Mouse (Mus musculus): Measurements from ENCODE around the gene Clint1.

Clint1 gene

GRCm38 (mm10) chr11:45851516-45852123 lies at the start of gene Clint1:
Gene Clint1, plus strand, starts transcription at chr11:45852051.
- peak; percentile 74 for DNase-seq (ENCODE audit: low read depth, low spot score)

DNA sequence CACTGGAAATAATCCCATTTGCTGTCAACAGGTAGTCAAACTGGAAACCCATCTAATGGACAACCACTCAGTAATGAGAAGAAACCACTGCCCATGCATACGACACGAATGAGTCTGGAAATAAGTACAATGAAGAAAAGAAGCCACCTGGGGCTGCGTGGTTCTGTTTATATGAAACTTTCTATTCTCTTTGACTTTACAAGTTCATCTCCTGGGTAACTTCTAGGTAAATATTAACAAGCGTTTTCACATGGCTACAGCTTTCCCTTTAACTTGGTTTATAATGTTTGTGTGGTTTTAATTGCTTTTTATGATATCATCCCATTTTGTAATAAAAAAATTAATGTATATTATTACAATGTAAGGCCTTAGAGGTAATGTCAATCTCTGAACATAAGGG lies 47.8 kb upstream of the Clint1 start:
- DNase-seq (ENCODE audit: low read depth, low spot score) = no peak

GRCm38 (mm10) chr11:45805312-45805772 lies 46.5 kb upstream of the Clint1 start:
- no peak for DNase-seq (ENCODE audit: low read depth, low spot score)

DNA sequence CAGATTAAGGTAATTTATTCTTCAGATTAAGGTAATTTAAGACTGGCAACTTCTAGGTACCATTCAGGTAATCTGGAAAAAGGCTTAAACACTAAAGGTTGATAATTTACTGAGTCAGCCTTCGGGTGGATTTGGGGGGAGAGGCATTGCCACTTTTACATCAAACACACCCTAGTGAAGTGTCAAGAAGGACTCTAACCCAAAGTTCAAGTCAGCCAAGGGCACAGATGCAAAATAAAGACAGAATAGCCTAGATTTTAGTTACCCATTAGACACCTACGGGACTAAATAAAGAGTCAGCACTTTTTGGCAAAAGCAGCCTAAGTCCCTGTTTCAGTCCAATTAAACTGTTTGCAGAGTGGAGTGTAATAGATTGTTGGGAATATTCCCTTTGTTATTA lies 46.0 kb upstream of the Clint1 start:
- no peak for DNase-seq (ENCODE audit: low read depth, low spot score)

GRCm38 (mm10) chr11:45806264-45806663 lies 45.6 kb upstream of the Clint1 start:
- DNase-seq (ENCODE audit: low read depth, low spot score) = no peak

- no peak for DNase-seq (ENCODE audit: low read depth, low spot score)
Observed at GRCm38 (mm10) chr11:45806809-45807208, 45.0 kb upstream of the Clint1 start.

- no peak for DNase-seq (ENCODE audit: low read depth, low spot score)
Observed at GRCm38 (mm10) chr11:45807820-45808219, 44.0 kb upstream of the Clint1 start.

GRCm38 (mm10) chr11:45809424-45809823 lies 42.4 kb upstream of the Clint1 start:
- DNase-seq (ENCODE audit: low read depth, low spot score) = no peak

DNA sequence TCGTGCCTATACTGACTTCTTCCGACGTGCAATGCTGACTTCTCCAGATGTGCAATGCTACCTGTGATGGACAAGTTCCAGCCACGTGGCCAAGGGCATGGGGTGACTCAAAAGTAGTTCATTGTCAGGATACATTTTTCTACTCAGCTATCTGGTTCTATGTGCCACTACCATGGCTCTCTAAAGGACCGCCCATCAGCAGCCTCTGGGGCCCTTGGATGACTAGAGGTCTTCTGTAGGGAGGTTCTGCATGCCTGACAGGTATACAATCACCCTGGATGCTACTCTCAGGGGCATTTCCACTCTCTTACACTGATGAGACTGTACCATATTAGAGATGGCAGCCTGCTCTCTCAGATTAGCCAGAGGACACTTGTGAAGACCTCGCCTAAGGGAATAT lies 41.8 kb upstream of the Clint1 start:
- DNase-seq (ENCODE audit: low read depth, low spot score) = no peak

- DNase-seq (ENCODE audit: low read depth, low spot score) = no peak
Observed at GRCm38 (mm10) chr11:45810805-45811204, 41.0 kb upstream of the Clint1 start.

DNA sequence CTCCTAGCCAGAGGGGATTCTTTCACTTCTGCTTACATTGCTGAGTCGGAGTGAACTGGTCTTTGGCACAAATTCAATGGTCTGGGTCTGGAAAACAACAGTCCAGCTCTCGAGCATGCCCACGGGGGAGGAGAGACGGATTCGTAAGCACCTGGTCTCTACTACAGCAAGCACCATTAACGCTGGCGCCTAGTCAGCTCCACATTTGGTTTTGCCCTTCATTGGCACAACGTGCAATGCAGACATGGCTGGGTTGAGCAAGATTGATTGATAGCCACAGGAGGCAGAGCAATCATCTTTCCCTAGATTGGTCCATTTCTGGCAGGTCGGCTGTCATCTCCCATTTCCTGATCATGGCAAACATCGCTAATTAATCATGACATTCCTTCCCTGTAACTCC lies 36.2 kb upstream of the Clint1 start:
- no peak for DNase-seq (ENCODE audit: low read depth, low spot score)

- no peak for DNase-seq (ENCODE audit: low read depth, low spot score)
Observed at GRCm38 (mm10) chr11:45816712-45817111, 35.1 kb upstream of the Clint1 start.

DNA sequence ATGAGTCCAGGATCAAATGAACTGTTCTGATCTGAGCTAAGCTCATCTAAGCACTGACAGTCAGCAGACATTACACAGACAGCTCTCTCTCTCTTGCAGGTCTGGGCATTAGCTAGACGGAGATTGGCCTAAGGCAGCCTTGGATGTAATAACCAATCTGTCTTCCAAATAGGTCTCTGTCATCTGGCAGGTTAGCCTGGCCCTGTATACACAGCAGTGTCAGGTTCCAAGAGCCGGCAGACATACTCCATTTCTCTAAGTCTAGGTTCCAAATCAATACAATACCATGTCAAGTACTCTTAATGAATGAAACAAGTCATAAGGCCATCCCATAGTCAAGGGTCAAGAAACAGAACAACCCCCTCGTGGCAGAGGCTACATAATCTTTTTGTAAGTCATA lies 33.9 kb upstream of the Clint1 start:
- DNase-seq (ENCODE audit: low read depth, low spot score) = no peak

DNA sequence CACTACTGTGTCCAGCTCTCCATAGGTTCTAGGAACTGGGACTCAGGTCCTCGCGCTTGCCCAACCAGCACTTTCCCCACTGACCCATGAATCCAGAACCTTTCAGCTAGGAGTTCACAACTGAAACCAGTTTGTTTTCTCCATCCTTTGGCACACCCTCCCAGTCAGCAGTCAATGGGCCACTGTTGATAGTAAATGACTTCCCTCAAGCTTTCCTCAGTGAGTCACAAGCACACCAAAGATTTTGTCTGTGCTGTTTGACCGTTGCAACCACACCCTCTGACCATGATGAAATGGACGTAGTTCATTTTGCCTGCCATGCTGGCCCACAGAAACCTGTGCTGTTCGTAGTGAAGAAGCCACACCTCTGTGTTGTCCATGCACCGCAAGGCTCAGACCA lies 30.9 kb upstream of the Clint1 start:
- no peak for DNase-seq (ENCODE audit: low read depth, low spot score)

GRCm38 (mm10) chr11:45830112-45830511 lies 21.7 kb upstream of the Clint1 start:
- no peak for DNase-seq (ENCODE audit: low read depth, low spot score)

DNA sequence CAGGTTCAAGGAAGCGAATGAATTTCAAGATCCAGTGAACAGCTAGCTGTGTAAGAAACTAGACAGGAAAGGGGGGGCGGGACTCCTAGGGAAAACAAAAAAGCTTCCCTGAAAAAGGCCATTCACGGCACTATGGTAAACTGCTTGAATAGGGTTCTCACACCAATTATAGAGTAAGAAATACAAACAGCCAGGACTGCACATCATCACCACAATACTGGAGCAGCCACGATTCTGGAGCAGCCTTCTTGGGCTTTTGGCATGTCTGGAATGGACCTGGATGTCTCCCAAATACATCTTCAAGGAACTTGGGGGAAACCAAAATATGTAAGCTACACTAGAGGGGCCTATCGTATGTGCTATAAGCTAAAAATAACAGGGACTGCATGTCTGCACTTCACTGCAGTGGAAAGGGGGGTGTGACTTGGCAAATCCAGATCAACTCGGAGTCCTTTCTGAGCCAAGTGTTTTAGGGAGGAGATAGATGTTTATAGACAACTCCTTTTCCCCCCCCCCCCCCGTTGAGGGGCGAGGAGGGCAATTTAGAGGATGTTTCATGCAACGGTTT lies 21.0 kb upstream of the Clint1 start:
- no peak for DNase-seq (ENCODE audit: low read depth, low spot score)

- DNase-seq (ENCODE audit: low read depth, low spot score) = no peak
Observed at GRCm38 (mm10) chr11:45831476-45832143, 20.2 kb upstream of the Clint1 start.

- peak; percentile 44 for DNase-seq (ENCODE audit: low read depth, low spot score)
Observed at GRCm38 (mm10) chr11:45835625-45836255, 16.1 kb upstream of the Clint1 start.

- no peak for DNase-seq (ENCODE audit: low read depth, low spot score)
Observed at GRCm38 (mm10) chr11:45837257-45837817, 14.5 kb upstream of the Clint1 start.

DNA sequence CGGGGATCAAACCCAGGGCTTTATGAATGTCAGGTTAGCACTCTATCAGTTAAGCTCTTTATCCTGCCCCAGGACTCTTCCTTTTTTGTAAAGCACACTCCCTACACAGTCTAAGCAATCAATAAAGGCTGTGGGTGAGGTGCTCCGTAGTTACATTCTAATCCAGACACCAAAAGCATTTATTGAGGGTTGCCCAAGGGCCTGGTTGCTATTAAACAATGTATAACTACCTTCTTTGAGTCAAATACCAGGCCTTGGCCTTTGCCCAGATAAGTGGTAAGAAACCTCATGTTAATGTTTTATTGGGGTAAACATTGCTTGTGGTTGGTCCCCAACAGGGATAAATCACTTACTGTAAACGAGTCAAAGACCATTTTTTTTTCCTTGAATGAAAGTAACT lies 13.4 kb upstream of the Clint1 start:
- DNase-seq (ENCODE audit: low read depth, low spot score) = no peak

DNA sequence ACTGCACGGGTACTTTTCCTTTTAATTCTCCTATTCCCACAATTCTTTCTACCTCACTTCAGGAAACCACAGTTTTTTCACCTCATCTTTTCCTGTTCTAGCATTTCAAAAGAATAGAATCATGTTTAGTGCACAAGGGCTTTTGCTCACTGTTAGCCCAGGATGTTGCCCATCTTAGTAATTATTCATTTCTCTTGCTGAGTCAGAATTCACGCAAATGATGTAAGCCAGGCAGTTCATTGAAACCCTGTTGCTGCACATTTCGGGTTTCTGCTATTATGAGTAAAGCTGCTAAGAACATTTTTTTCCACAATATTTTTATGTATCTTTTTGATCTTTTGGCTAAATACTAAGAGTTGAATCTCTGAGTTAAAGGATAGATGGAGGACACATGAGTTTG lies 11.5 kb upstream of the Clint1 start:
- no peak for DNase-seq (ENCODE audit: low read depth, low spot score)

DNA sequence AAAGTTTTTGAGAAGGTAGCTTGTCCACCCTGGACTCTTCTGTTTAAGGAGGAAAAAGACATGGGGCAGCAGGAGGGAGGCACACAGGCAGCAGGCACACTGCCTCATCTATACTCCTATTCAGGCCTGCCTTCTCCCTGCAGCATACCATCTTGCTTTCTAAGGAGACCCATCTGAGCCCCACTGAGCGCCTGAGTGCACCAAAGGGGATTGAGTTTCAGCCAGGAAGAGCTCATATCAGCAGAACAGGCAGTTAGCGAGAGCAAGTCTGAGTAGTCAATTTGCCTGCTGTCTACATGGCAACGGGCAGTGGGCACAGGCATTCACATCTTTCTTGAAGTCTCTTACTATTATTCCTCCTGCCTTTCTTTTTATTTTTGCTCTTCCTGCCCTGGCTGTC lies 5.8 kb upstream of the Clint1 start:
- DNase-seq (ENCODE audit: low read depth, low spot score) = no peak
